Mouse (Mus musculus) embryonic facial prominence, embryonic 15.5 days (tissue): ENCODE data around the gene Folr2. TPM values are rescaled to one million over a fixed set of nuclear protein-coding genes. Genes with fewer than 3 reads are reported as not detected.

Experiments used
- ATAC-seq: fragments of 200-750 bp; cut with Nextera tagmentation; 2 replicates; pipeline ENCODE4 v1.8.0; 2017; ENCODE audit warnings: low read depth, moderate TSS enrichment; ENCODE audit not compliant: insufficient number of reproducible peaks, low FRiP score, low TSS enrichment
- H3K27ac ChIP-seq: fragments of 300-500 bp; sonication (generic); replicated peaks from 2 replicates; pipeline ENCODE4 v1.5.1; 2015; ENCODE audit warnings: mild to moderate bottlenecking, inconsistent platforms
- H3K27me3 ChIP-seq: fragments of 300-500 bp; sonication (generic); 2 replicates; pipeline ENCODE4 v1.6.1; 2015; ENCODE audit warnings: inconsistent platforms
- H3K36me3 ChIP-seq: fragments of 300-500 bp; sonication (generic); 2 replicates; pipeline ENCODE4 v1.6.1; 2015; ENCODE audit warnings: mild to moderate bottlenecking, inconsistent platforms
- H3K4me1 ChIP-seq: fragments of 300-500 bp; sonication (generic); 2 replicates; pipeline ENCODE4 v1.6.1; 2015; ENCODE audit warnings: inconsistent platforms
- H3K4me2 ChIP-seq: fragments of 300-500 bp; sonication (generic); replicated peaks from 2 replicates; pipeline ENCODE4 v1.6.1; 2015; ENCODE audit warnings: mild to moderate bottlenecking, inconsistent platforms
- H3K4me3 ChIP-seq: fragments of 300-500 bp; sonication (generic); replicated peaks from 2 replicates; pipeline ENCODE4 v1.5.1; 2015; ENCODE audit warnings: mild to moderate bottlenecking, inconsistent platforms
- H3K9ac ChIP-seq: fragments of 300-500 bp; sonication (generic); 2 replicates; pipeline ENCODE4 v1.6.1; 2015; ENCODE audit warnings: inconsistent platforms
- H3K9me3 ChIP-seq: fragments of 300-500 bp; sonication (generic); replicated peaks from 2 replicates; pipeline ENCODE4 v1.6.1; 2016; ENCODE audit warnings: inconsistent platforms
- WGBS: fragments of 180-500 bp; shearing (Covaris S2); methylation state at CpG from one replicate; pipeline ENCODE4 v1.1.7; 2015; 5-methylcytosine and 5-hydroxymethylcytosine counted together
- polyA plus RNA-seq: library from polyadenylated mRNA; unstranded; fragments of >200 nt; fragmentation: Nextera tagmentation; extraction: Ambion mirVana; gene quantifications from 2 replicates; pipeline ENCODE4 v1.2.1, GENCODE M21; 2015

Folr2 gene
- polyA plus RNA-seq, 1 experiment from 2014 or later = 4.2 TPM

- Histone ChIP-seq H3K4me2 (no peak overlapping the region), H3K9ac (no peak overlapping the region), H3K4me3 (no peak overlapping the region), H3K27ac (no peak overlapping the region), H3K4me1 (no peaks in the 10 kb centered on the region), H3K9me3 (no peaks in the 10 kb centered on the region), H3K36me3 (no peaks in the 10 kb centered on the region), H3K27me3 (no peaks in the 10 kb centered on the region)
- 81% methylated on average over 6 of the region's 6 CpGs for WGBS
- no peak for ATAC-seq
These were observed 29.3 kb upstream of the Folr2 start for GRCm38 (mm10) chr7:101886274-101886673.

- Histone ChIP-seq H3K9me3 (no peaks in the 10 kb centered on the region), H3K36me3 (no peaks in the 10 kb centered on the region), H3K27ac (no peak overlapping the region), H3K27me3 (no peaks in the 10 kb centered on the region), H3K4me2 (no peak overlapping the region), H3K4me1 (no peaks in the 10 kb centered on the region), H3K9ac (no peak overlapping the region), H3K4me3 (no peak overlapping the region)
- WGBS = 89% methylated on average over 4 of the region's 4 CpGs
- ATAC-seq = no peak
These were observed 27.2 kb upstream of the Folr2 start for GRCm38 (mm10) chr7:101884160-101884559.

DNA sequence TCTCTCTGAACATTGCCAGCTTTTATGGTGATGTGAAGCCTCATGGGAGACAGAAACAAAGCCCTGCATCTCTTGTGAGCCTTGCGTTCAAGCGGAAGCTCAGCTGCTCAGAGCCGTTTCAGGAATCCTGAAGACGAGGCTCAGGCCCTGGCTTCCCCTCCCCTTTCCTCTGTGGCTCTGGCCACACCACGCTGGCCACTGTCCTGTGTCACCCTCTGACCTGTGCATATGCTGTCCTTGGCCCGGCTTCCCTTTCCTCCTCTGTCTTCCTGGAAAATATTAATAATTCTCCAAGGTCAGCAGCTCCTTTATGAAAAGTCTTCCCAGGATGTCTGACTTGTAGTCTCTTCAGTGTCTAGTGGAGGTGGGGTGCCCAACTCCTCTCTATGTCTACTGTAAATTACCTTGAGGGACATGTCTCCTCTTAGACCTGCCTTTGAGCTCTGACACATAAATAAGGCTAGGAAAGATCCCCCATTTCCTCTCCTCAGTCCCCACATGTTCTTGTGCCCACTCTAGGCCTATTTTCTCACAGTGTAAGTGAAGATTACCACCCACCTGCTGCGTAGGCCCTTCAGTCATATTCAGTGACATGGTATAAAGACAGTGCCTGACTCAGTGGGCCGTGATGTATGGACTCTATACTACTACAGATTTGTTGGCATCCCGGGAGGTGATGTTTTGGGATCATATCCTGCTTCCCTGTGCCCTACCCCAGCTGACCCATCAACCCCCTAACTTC lies 25.6 kb upstream of the Folr2 start:
- Histone ChIP-seq H3K4me1 (no peaks in the 10 kb centered on the region), H3K27ac (no peak overlapping the region), H3K27me3 (no peaks in the 10 kb centered on the region), H3K9me3 (no peaks in the 10 kb centered on the region), H3K4me2 (no peak overlapping the region), H3K4me3 (no peak overlapping the region), H3K36me3 (no peaks in the 10 kb centered on the region), H3K9ac (no peak overlapping the region)
- no peak for ATAC-seq
- 71% methylated on average over 9 of the region's 9 CpGs for WGBS

DNA sequence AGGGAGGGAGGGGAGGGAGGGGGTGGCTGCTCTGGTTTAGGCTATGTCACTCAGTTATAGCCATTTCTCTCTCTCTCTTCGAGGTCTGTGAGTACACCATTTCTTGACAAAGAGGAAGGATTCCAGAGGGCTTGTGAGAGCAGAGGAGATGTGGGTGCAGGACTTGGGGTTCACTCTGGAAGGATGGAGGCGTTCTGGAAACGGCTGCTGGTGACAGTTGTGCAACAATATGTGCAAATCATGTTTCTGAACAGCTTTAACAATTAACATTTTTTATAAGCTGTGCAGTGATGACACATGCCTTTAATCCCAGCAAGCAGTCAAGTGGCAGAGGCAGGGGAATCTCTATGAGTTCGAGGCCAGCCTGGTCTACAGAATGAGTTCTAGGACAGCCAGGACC lies 23.9 kb upstream of the Folr2 start:
- ATAC-seq = no peak
- H3K9ac ChIP-seq = no peak overlapping the region
- H3K36me3 ChIP-seq = no peaks in the 10 kb centered on the region
- H3K27me3 ChIP-seq = no peaks in the 10 kb centered on the region
- 79% methylated on average over 4 of the region's 4 CpGs for WGBS
- no peak overlapping the region for H3K4me2 ChIP-seq
- no peak overlapping the region for H3K27ac ChIP-seq
- H3K4me1 ChIP-seq = no peaks in the 10 kb centered on the region
- H3K9me3 ChIP-seq = no peaks in the 10 kb centered on the region
- H3K4me3 ChIP-seq = no peak overlapping the region

DNA sequence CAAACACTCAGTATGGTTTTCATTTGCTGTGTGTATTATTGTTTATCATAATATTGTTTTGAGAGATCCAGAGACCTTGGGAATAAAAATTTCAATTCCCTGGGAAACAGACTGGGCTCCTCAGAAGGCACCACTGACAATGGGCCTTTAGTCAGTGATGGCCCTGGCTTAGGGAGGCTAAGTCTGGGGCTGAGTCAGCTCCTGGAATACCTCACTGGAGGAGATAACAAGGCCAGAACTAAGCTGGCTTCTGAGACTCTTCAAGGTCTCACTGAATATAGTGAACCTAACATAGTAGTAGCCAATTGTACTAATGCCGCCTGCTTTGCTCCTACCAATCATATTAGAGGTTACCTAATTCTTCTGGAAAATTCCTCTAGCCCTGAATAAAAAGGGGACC lies 19.0 kb upstream of the Folr2 start:
- no peaks in the 10 kb centered on the region for H3K9me3 ChIP-seq
- H3K4me3 ChIP-seq = no peak overlapping the region
- H3K4me2 ChIP-seq = no peak overlapping the region
- ATAC-seq = no peak
- H3K9ac ChIP-seq = no peak overlapping the region
- no peak overlapping the region for H3K27ac ChIP-seq
- H3K36me3 ChIP-seq = no peaks in the 10 kb centered on the region
- no peaks in the 10 kb centered on the region for H3K27me3 ChIP-seq
- WGBS = 93% methylated on average over 1 of the region's 1 CpGs
- no peaks in the 10 kb centered on the region for H3K4me1 ChIP-seq

DNA sequence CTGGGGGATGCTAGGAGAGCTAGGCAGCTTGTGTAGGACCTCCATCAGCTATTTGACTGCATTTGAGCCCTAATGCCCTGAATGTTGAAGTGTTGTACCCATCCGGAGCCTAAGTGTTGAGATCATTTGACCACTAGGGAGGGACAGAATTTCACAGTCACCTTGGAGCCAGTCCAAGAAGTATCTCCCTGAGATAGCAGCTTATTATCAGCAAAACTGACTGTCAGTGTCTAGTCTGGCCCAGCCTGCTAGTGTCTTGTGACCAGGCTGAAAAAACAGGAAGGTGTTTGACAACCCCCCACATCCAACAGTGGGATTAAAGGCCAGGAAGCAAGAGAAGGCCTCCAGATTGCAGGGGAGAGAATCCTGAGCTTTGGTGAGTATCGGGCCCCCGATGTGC lies 14.3 kb upstream of the Folr2 start:
- Histone ChIP-seq H3K4me2 (no peak overlapping the region), H3K9ac (no peak overlapping the region), H3K9me3 (no peaks in the 10 kb centered on the region), H3K27ac (no peak overlapping the region), H3K36me3 (no peaks in the 10 kb centered on the region), H3K4me3 (no peak overlapping the region), H3K4me1 (no peaks in the 10 kb centered on the region), H3K27me3 (no peaks in the 10 kb centered on the region)
- 85% methylated on average over 3 of the region's 3 CpGs for WGBS
- no peak for ATAC-seq

DNA sequence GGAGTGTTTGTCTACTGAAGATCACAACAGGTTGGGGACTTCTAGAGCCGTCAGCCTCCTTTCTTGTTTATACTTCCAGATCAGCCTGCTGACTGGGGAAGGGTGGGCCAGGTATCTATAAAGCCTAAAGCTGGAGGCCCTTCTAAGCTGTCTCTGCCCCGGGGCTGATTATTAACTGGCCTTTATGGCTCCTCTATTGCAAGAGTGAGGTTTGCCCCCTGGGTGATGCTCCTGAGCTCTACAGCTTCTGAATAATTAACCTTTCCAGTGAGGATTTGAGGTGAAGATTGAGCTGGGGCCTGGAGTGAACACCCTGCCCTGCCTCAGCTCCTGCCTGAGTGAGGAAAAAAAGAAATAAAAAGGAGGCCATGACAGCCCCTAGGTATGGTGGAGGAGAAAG lies 13.6 kb upstream of the Folr2 start, which contains the start of gene Folr1:
Gene Folr1 (minus strand): TSS at position 160 of the 400 bp plus-strand sequence.
- Histone ChIP-seq H3K36me3 (no peaks in the 10 kb centered on the region), H3K4me1 (no peaks in the 10 kb centered on the region), H3K4me3 (no peak within 1 kb of the TSS), H3K4me2 (no peak within 1 kb of the TSS), H3K9me3 (no peaks in the 10 kb centered on the region), H3K27ac (no peak within 1 kb of the TSS), H3K27me3 (no peaks in the 10 kb centered on the region), H3K9ac (no peak within 1 kb of the TSS)
- WGBS = 81% methylated on average over 2 of the region's 2 CpGs
- no peak for ATAC-seq

- no peaks in the 10 kb centered on the region for H3K4me1 ChIP-seq
- WGBS = 54% methylated on average over 7 of the region's 7 CpGs
- no peaks in the 10 kb centered on the region for H3K27me3 ChIP-seq
- no peak overlapping the region for H3K9ac ChIP-seq
- H3K4me2 ChIP-seq = no peak overlapping the region
- H3K4me3 ChIP-seq = no peak overlapping the region
- H3K9me3 ChIP-seq = no peaks in the 10 kb centered on the region
- no peak overlapping the region for H3K27ac ChIP-seq
- ATAC-seq = no peak
- H3K36me3 ChIP-seq = no peaks in the 10 kb centered on the region
These were observed 12.1 kb upstream of the Folr2 start for GRCm38 (mm10) chr7:101869163-101869500.

DNA sequence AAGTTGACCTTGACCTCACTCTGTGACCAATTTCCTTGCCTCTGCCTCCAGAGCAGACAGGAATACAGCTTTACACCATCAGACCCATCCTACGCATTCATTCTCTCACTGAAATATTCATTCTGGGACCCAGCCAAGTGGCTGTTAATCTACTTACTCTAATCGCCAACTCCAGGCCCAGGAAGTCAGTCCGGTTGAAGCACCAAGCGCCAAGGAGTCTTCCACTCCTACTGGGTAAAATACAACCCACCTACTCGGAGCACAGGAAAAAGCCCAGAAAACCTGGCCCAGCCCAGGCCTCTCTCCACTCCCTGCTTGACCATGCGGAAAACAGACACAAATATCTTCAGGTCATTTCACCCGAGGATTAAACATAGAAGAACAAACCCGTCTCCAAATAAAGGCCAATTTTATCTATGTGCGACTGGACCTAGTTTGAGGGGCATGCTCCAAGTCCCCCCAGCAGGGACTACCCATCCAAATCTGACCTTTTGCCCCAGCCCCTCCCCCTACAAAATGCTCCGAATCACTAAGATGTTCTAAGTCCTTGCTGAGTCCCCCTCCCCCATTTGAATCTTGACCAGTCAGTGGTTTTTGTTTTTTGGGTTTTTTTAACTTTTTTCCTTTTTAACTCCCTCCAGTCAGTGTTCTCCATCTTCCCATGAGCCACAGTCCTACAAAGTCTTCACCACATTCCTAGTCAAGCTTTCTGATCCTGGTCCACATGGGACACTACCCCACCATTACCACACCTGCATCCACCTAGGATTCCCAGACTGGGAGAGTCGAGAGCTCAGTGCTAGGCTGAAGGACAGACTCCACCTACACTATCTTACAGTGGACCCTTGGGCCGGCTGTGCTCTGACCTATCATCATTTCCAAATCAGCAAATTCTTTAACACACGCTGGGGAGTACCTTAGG lies 11.5 kb upstream of the Folr2 start:
- H3K9me3 ChIP-seq = no peaks in the 10 kb centered on the region
- no peaks in the 10 kb centered on the region for H3K4me1 ChIP-seq
- no peak overlapping the region for H3K27ac ChIP-seq
- 64% methylated on average over 13 of the region's 13 CpGs for WGBS
- H3K4me3 ChIP-seq = no peak overlapping the region
- no peak overlapping the region for H3K4me2 ChIP-seq
- no peaks in the 10 kb centered on the region for H3K27me3 ChIP-seq
- no peak overlapping the region for H3K9ac ChIP-seq
- no peak for ATAC-seq
- H3K36me3 ChIP-seq = no peaks in the 10 kb centered on the region

DNA sequence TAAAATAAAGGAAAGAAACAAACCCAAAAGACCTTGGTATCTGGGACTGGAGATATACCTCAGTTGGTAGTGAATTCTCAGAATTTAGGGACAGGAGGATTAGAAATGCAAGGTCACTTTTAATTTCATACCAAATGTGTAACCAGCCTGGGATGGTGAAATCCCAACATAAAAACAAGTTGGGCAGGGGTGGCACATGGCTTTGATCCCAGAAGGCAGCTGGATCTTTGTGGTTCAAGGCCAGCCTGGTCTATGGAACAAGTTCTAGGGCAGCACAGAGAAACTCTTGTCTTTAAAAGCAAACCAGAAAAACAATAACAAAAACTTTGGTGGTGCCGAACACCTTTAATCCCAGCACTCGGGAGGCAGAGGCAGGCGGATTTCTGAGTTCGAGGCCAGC lies 10.5 kb upstream of the Folr2 start:
- H3K4me2 ChIP-seq = no peak overlapping the region

DNA sequence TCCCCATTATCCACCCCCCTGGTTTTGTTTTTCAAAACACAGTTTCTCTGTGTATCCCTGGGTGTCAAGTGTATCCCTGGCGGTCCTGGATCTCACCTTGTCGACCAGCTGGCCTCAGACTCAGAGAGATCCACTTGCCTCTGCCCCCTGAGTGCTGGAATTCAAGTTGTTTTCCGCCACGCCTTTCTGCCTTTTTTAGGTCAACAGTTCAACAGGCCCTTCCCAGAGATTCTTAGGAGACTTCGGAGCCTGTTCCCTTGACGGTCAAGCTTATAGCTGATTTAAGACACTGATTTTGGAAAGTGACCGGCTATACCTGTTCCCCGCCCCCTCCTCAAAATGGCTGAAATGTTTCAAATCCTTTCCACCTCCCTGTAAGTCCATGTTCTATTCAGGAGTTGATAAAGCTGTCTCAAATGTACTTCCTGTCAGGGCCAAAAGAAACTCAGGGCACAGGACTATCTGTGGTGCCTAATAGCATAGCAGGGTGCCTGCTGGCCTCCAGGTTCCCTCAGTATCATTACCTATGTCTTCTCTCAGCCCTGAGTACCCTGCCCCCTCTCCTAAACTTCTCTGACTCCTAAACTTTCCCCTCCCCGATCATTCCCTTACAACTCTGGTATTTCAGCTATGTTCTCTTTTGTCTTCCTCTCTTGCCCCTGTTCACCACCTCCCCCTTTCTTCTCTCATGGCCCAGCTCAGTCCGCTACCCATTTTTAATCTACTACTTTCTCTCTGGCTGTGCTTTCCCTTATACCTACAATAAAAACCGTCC lies 9.7 kb upstream of the Folr2 start:
- H3K9me3 ChIP-seq = no peaks in the 10 kb centered on the region
- no peaks in the 10 kb centered on the region for H3K36me3 ChIP-seq
- no peak for ATAC-seq
- no peak overlapping the region for H3K9ac ChIP-seq
- no peak overlapping the region for H3K27ac ChIP-seq
- 79% methylated on average over 11 of the region's 11 CpGs for WGBS
- no peaks in the 10 kb centered on the region for H3K27me3 ChIP-seq
- no peak overlapping the region for H3K4me2 ChIP-seq
- no peak overlapping the region for H3K4me3 ChIP-seq
- no peaks in the 10 kb centered on the region for H3K4me1 ChIP-seq

More for the DNA sequence above, 10.5 kb upstream of the Folr2 start:
- 95% methylated on average over 4 of the region's 4 CpGs for WGBS
- Histone ChIP-seq H3K4me1 (no peaks in the 10 kb centered on the region), H3K9ac (no peak overlapping the region), H3K4me3 (no peak overlapping the region), H3K27me3 (no peaks in the 10 kb centered on the region), H3K36me3 (no peaks in the 10 kb centered on the region), H3K9me3 (no peaks in the 10 kb centered on the region), H3K27ac (no peak overlapping the region)
- no peak for ATAC-seq
